Mouse (Mus musculus) midbrain, embryonic 11.5 days (tissue): ENCODE measurements around the gene Cenph. TPM values are rescaled to one million over a fixed set of nuclear protein-coding genes. Genes with fewer than 3 reads are reported as not detected.
"Not testable (repeated sequence)": the region's sequence is repeated elsewhere in the genome, so short reads cannot be mapped to it uniquely, and the experiment has no call there.

Experiments used
- ATAC-seq: fragments of 200-750 bp; cut with Nextera tagmentation; 2 replicates; pipeline ENCODE4 v1.8.0; 2017; ENCODE audit warnings: moderate TSS enrichment, moderate library complexity; ENCODE audit not compliant: low FRiP score
- DNase-seq: peaks from one replicate; pipeline ENCODE4 v3.0.0; 2015; ENCODE audit warnings: low spot score; ENCODE audit errors: missing footprints
- H3K27ac ChIP-seq: fragments of 300-500 bp; sonication (generic); 2 replicates; pipeline ENCODE4 v1.5.1; 2014; ENCODE audit warnings: low read depth, low read length
- H3K27me3 ChIP-seq: fragments of 300-500 bp; sonication (generic); 2 replicates; pipeline ENCODE4 v1.6.1; 2014; ENCODE audit warnings: mild to moderate bottlenecking, low read length, moderate library complexity, mixed read lengths; ENCODE audit not compliant: control insufficient read depth, insufficient read depth
- H3K36me3 ChIP-seq: fragments of 300-500 bp; sonication (generic); 2 replicates; pipeline ENCODE4 v1.6.1; 2014; ENCODE audit warnings: mild to moderate bottlenecking, low read length, moderate library complexity, mixed read lengths; ENCODE audit not compliant: control insufficient read depth, insufficient read depth
- H3K4me1 ChIP-seq: fragments of 300-500 bp; sonication (generic); 2 replicates; pipeline ENCODE4 v1.6.1; 2014; ENCODE audit warnings: low read length; ENCODE audit not compliant: control insufficient read depth, insufficient read depth
- H3K4me2 ChIP-seq: fragments of 300-500 bp; sonication (generic); 2 replicates; pipeline ENCODE4 v1.6.1; 2014; ENCODE audit warnings: mild to moderate bottlenecking, moderate library complexity
- H3K4me3 ChIP-seq: fragments of 300-500 bp; sonication (generic); 2 replicates; pipeline ENCODE4 v1.5.1; 2014; ENCODE audit warnings: low read depth, low read length
- H3K9ac ChIP-seq: fragments of 300-500 bp; sonication (generic); 2 replicates; pipeline ENCODE4 v1.6.1; 2014; ENCODE audit warnings: low read length
- H3K9me3 ChIP-seq: fragments of 300-500 bp; sonication (generic); 2 replicates; pipeline ENCODE4 v1.6.1; 2016; ENCODE audit warnings: low read length; ENCODE audit not compliant: control insufficient read depth
- WGBS: fragments of 180-500 bp; shearing (Covaris S2); extraction: QIAGEN DNeasy Blood & Tissue Kit; methylation state at CpG from one replicate; pipeline ENCODE4 v1.1.7; 2014; 5-methylcytosine and 5-hydroxymethylcytosine counted together
- polyA plus RNA-seq: library from polyadenylated mRNA; unstranded; fragments of >200 nt; fragmentation: Nextera tagmentation; extraction: Ambion mirVana; gene quantifications from 2 replicates; pipeline ENCODE4 v1.2.1, GENCODE M21; 2014

Cenph gene
- 56.2 and 60.8 TPM in 2 replicates for polyA plus RNA-seq

- Histone ChIP-seq H3K9me3 (no peaks in the 10 kb centered on the region), H3K27me3 (no peaks in the 10 kb centered on the region), H3K4me2 (peak within 1 kb of the TSS; percentile 71), H3K36me3 (peaks cover 6% of the 10 kb centered on the region), H3K4me3 (peak within 1 kb of the TSS; percentile 88), H3K9ac (peak within 1 kb of the TSS; percentile 78), H3K4me1 (peaks cover 11% of the 10 kb centered on the region), H3K27ac (peak within 1 kb of the TSS; percentile 36; the same call in 1 of the 2 replicates)
- ATAC-seq, result peak; percentile 97
- DNase-seq, result peak; percentile 97
- WGBS, result under 1% methylated on average over 46 of the region's 46 CpGs
Observed at GRCm38 (mm10) chr13:100775252-100776055, at the start of gene Cenph. Cenph (minus strand) TSS chr13:100775899.

GRCm38 (mm10) chr13:100824916-100825315, 49.2 kb upstream of the Cenph start:
- H3K4me1 ChIP-seq, result no peaks in the 10 kb centered on the region
- H3K27me3 ChIP-seq, result no peaks in the 10 kb centered on the region
- ATAC-seq, result no peak
- H3K27ac ChIP-seq, result no peak overlapping the region
- no peak overlapping the region for H3K9ac ChIP-seq
- H3K4me3 ChIP-seq, result no peak overlapping the region
- no peak for DNase-seq
- H3K4me2 ChIP-seq, result no peak overlapping the region
- H3K9me3 ChIP-seq, result no peaks in the 10 kb centered on the region
- WGBS, result 96% methylated on average over 3 of the region's 3 CpGs
- no peaks in the 10 kb centered on the region for H3K36me3 ChIP-seq

GRCm38 (mm10) chr13:100824306-100824705, 48.6 kb upstream of the Cenph start:
- H3K27me3 ChIP-seq, result no peaks in the 10 kb centered on the region
- H3K36me3 ChIP-seq, result no peaks in the 10 kb centered on the region
- H3K4me3 ChIP-seq, result no peak overlapping the region
- H3K4me2 ChIP-seq, result no peak overlapping the region
- H3K4me1 ChIP-seq, result no peaks in the 10 kb centered on the region
- WGBS, result 93% methylated on average over 6 of the region's 6 CpGs
- ATAC-seq, result no peak
- H3K9ac ChIP-seq, result no peak overlapping the region
- H3K9me3 ChIP-seq, result no peaks in the 10 kb centered on the region
- no peak for DNase-seq
- no peak overlapping the region for H3K27ac ChIP-seq

- 93% methylated on average over 3 of the region's 3 CpGs for WGBS
- Histone ChIP-seq H3K27ac (no peak overlapping the region), H3K9ac (no peak overlapping the region), H3K4me2 (no peak overlapping the region), H3K36me3 (0 out of 2 replicates have a peak, but pooled peaks cover 3% of the 10 kb centered on the region), H3K27me3 (no peaks in the 10 kb centered on the region), H3K4me1 (no peaks in the 10 kb centered on the region), H3K9me3 (no peaks in the 10 kb centered on the region), H3K4me3 (no peak overlapping the region)
- ATAC-seq (no peak), DNase-seq (no peak)
Observed at GRCm38 (mm10) chr13:100823863-100824262, 48.2 kb upstream of the Cenph start.

GRCm38 (mm10) chr13:100814451-100814850, 38.8 kb upstream of the Cenph start:
- Histone ChIP-seq H3K9me3 (no peaks in the 10 kb centered on the region), H3K4me3 (no peak overlapping the region), H3K4me2 (no peak overlapping the region), H3K27me3 (no peaks in the 10 kb centered on the region), H3K9ac (no peak overlapping the region), H3K36me3 (peaks cover 12% of the 10 kb centered on the region; the same call in 1 of the 2 replicates), H3K4me1 (no peaks in the 10 kb centered on the region), H3K27ac (no peak overlapping the region)
- no peak for ATAC-seq
- DNase-seq, result no peak
- 91% methylated on average over 6 of the region's 6 CpGs for WGBS

- 95% methylated on average over 3 of the region's 3 CpGs for WGBS
- no peak overlapping the region for H3K9ac ChIP-seq
- H3K27ac ChIP-seq, result no peak overlapping the region
- H3K4me1 ChIP-seq, result no peaks in the 10 kb centered on the region
- peaks cover 27% of the 10 kb centered on the region for H3K36me3 ChIP-seq
- no peaks in the 10 kb centered on the region; the same call in 1 of the 2 replicates for H3K9me3 ChIP-seq
- H3K4me3 ChIP-seq, result no peak overlapping the region
- no peaks in the 10 kb centered on the region for H3K27me3 ChIP-seq
- DNase-seq, result no peak
- H3K4me2 ChIP-seq, result no peak overlapping the region
- ATAC-seq, result no peak
Observed at GRCm38 (mm10) chr13:100805776-100806175, 30.1 kb upstream of the Cenph start.

GRCm38 (mm10) chr13:100797171-100797570, 21.5 kb upstream of the Cenph start:
- no peak overlapping the region for H3K27ac ChIP-seq
- no peak overlapping the region for H3K4me2 ChIP-seq
- no peaks in the 10 kb centered on the region for H3K4me1 ChIP-seq
- DNase-seq (no peak), ATAC-seq (no peak)
- no peak overlapping the region for H3K4me3 ChIP-seq
- H3K9ac ChIP-seq, result no peak overlapping the region
- no peaks in the 10 kb centered on the region for H3K36me3 ChIP-seq
- WGBS, result 87% methylated on average over 6 of the region's 6 CpGs
- no peaks in the 10 kb centered on the region for H3K27me3 ChIP-seq
- no peaks in the 10 kb centered on the region for H3K9me3 ChIP-seq

GRCm38 (mm10) chr13:100789083-100789482, 13.4 kb upstream of the Cenph start:
- DNase-seq, result no peak
- H3K36me3 ChIP-seq, result no peaks in the 10 kb centered on the region
- H3K9ac ChIP-seq, result no peak overlapping the region
- no peak overlapping the region for H3K27ac ChIP-seq
- H3K4me3 ChIP-seq, result no peak overlapping the region
- WGBS, result 78% methylated on average over 3 of the region's 3 CpGs
- no peaks in the 10 kb centered on the region for H3K27me3 ChIP-seq
- no peaks in the 10 kb centered on the region for H3K9me3 ChIP-seq
- H3K4me2 ChIP-seq, result no peak overlapping the region
- ATAC-seq, result no peak
- H3K4me1 ChIP-seq, result peaks cover 13% of the 10 kb centered on the region

- not testable (repeated sequence) for H3K36me3 ChIP-seq, H3K4me2 ChIP-seq, H3K27ac ChIP-seq, H3K4me3 ChIP-seq, H3K9me3 ChIP-seq, H3K9ac ChIP-seq, H3K27me3 ChIP-seq, ATAC-seq
- peak; percentile 57 for DNase-seq
- peaks cover 17% of the 10 kb centered on the region for H3K4me1 ChIP-seq
- 96% methylated on average over 11 of the region's 14 CpGs for WGBS
Observed at GRCm38 (mm10) chr13:100788057-100788456, 12.4 kb upstream of the Cenph start.
